Mouse (Mus musculus) ES-Bruce4 (cell line): ENCODE measurements around the gene Slc9a4. TPM values are rescaled to one million over a fixed set of nuclear protein-coding genes. Genes with fewer than 3 reads are reported as not detected.

Source experiments
- H3K27ac ChIP-seq: 2 replicates; pipeline ENCODE4 v1.5.1; 2012; ENCODE audit warnings: low read length, inconsistent platforms; ENCODE audit not compliant: insufficient read depth
- H3K27me3 ChIP-seq: 2 replicates; pipeline ENCODE4 v1.6.1; 2012; ENCODE audit warnings: mild to moderate bottlenecking, low read length, inconsistent platforms; ENCODE audit not compliant: control insufficient read depth, poor library complexity, insufficient read depth, severe bottlenecking
- H3K36me3 ChIP-seq: 2 replicates; pipeline ENCODE4 v1.6.1; 2012; ENCODE audit warnings: inconsistent platforms, mild to moderate bottlenecking, low read length, moderate library complexity; ENCODE audit not compliant: control insufficient read depth, poor library complexity, insufficient read depth, severe bottlenecking
- H3K4me1 ChIP-seq: one replicate; pipeline ENCODE4 v1.8.1; 2011; ENCODE audit warnings: low read length; ENCODE audit not compliant: control insufficient read depth, insufficient read depth
- H3K4me3 ChIP-seq: 2 replicates; pipeline ENCODE4 v1.5.1; 2011; ENCODE audit warnings: low read depth, mild to moderate bottlenecking, low read length
- H3K9ac ChIP-seq: 2 replicates; pipeline ENCODE4 v1.6.1; 2012; ENCODE audit warnings: low read depth, mild to moderate bottlenecking, inconsistent platforms; ENCODE audit not compliant: poor library complexity, severe bottlenecking
- H3K9me3 ChIP-seq: replicated peaks from 2 replicates; pipeline ENCODE4 v1.6.1; 2012; ENCODE audit warnings: mild to moderate bottlenecking, low read length, inconsistent platforms; ENCODE audit not compliant: control insufficient read depth, poor library complexity, insufficient read depth, severe bottlenecking
- CTCF ChIP-seq: IDR thresholded peaks from one replicate; pipeline ENCODE4 v1.8.1; 2011; ENCODE audit warnings: low read depth, low read length
- EP300 ChIP-seq: IDR thresholded peaks from 2 replicates; pipeline ENCODE4 v1.6.1; 2011; ENCODE audit warnings: low read depth, low read length; ENCODE audit not compliant: insufficient read depth
- POLR2A ChIP-seq: IDR thresholded peaks from one replicate; pipeline ENCODE4 v1.8.1; 2011; ENCODE audit warnings: low read length; ENCODE audit not compliant: insufficient read depth
- polyA plus RNA-seq: library from polyadenylated mRNA; stranded (reverse); fragments of >200 nt; gene quantifications from 2 replicates; pipeline ENCODE4 v1.2.4, GENCODE M21; 2011; ENCODE audit warnings: low read depth; ENCODE audit not compliant: missing spikeins, insufficient read depth, insufficient read length

Gene Slc9a4
- polyA plus RNA-seq: not detected in 2 replicates

DNA sequence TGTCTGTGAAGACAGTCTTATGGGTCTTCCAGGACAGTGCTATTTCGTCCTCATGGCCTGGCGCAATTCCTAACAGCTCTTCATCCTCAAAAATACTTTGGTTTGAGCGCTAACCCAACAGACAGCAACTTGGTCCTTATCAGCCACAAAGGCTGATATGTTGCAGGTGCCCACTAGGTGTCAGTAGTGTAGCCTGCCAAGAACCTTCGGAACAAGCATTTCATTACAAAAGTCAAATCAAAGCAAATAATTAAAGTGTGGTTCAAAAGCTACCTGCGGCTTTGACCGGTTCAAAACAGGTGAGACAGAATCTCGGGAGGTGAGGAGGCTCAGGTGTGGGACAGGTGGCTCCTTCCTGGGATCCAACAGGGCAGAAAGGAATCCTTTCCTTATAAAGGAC, at the start of gene Slc9a4:
Gene Slc9a4 (plus strand): TSS at position 298 of the 400 bp plus-strand sequence.
- TF ChIP-seq POLR2A (no peak), CTCF (peak; percentile 42), EP300 (no peak)
- Histone ChIP-seq H3K4me1 (no peaks in the 10 kb centered on the region), H3K9ac (no peak within 1 kb of the TSS), H3K27me3 (no peaks in the 10 kb centered on the region; the same call in 1 of the 2 replicates), H3K27ac (no peak within 1 kb of the TSS), H3K4me3 (no peak within 1 kb of the TSS), H3K36me3 (no peaks in the 10 kb centered on the region), H3K9me3 (no peaks in the 10 kb centered on the region)

DNA sequence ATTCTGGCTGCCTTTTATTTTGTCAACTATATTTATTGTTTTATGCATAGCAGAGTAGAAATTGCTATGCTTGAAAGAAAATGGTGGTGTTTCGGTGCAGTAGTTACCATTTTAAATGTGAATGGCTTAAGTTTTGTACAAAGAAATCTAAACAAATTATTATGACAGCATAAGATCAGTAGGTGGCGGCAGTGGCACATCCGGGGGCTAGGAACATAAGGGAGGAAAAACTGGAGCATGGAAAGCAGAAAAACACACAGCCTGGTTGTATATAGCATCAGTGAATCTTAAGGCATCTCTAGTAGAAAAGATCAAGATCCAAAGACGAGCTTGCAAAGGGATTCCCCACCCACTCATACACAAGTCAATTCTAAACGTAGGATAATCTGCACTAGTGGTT, 42.3 kb upstream of the Slc9a4 start:
- no peaks in the 10 kb centered on the region; the same call in 1 of the 2 replicates for H3K27me3 ChIP-seq
- TF ChIP-seq POLR2A (no peak), EP300 (no peak), CTCF (no peak)
- H3K4me1 ChIP-seq: no peaks in the 10 kb centered on the region
- H3K9me3 ChIP-seq: no peaks in the 10 kb centered on the region; the same call in 1 of the 2 replicates
- no peak overlapping the region for H3K27ac ChIP-seq
- H3K9ac ChIP-seq: no peak overlapping the region
- no peaks in the 10 kb centered on the region for H3K36me3 ChIP-seq
- H3K4me3 ChIP-seq: no peak overlapping the region

DNA sequence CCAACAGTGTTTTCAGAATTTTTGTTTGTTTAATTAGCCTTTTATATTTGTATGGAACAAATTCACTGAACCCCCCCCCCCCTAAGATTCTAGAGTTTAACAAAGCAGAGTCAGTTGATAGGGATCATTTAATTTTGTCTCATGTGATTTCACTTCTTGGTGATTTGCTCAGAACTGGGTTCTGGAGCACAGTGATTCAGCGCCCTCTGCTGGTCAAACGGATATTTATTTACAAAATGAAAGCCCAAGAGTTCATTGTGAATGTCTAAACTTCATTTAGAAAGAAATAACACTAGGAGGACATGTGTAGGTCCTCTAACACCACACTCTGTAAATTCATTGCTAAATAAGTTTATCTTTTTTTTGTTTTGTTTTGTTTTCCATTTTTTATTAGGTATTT, 35.2 kb upstream of the Slc9a4 start:
- Histone ChIP-seq H3K4me3 (no peak overlapping the region), H3K36me3 (no peaks in the 10 kb centered on the region), H3K4me1 (no peaks in the 10 kb centered on the region), H3K27ac (no peak overlapping the region), H3K27me3 (no peaks in the 10 kb centered on the region), H3K9me3 (no peaks in the 10 kb centered on the region; the same call in 1 of the 2 replicates), H3K9ac (no peak overlapping the region)
- TF ChIP-seq POLR2A (no peak), CTCF (no peak), EP300 (no peak)

DNA sequence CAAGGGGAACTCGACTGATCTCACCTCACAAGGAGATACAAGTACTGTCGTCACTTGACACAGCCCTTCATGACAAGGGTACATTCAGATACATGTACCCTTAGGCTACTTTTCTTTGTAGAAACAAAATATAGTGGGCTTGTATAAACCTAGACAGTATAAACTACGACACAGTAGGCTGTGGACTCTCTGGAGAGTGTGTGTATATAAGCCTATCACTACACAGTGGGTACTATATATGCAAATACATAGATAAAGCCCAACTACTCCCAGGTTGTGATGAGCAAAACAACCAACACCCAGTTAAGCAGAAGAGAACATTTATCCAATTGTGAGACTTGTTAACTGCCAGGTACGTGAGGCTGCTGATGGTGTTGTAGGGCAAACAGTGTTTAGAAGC, 33.2 kb upstream of the Slc9a4 start:
- H3K27me3 ChIP-seq: no peaks in the 10 kb centered on the region
- H3K4me1 ChIP-seq: no peaks in the 10 kb centered on the region
- TF ChIP-seq POLR2A (no peak), CTCF (no peak), EP300 (no peak)
- H3K36me3 ChIP-seq: no peaks in the 10 kb centered on the region
- no peak overlapping the region for H3K4me3 ChIP-seq
- H3K9me3 ChIP-seq: no peaks in the 10 kb centered on the region
- no peak overlapping the region for H3K9ac ChIP-seq
- no peak overlapping the region for H3K27ac ChIP-seq

DNA sequence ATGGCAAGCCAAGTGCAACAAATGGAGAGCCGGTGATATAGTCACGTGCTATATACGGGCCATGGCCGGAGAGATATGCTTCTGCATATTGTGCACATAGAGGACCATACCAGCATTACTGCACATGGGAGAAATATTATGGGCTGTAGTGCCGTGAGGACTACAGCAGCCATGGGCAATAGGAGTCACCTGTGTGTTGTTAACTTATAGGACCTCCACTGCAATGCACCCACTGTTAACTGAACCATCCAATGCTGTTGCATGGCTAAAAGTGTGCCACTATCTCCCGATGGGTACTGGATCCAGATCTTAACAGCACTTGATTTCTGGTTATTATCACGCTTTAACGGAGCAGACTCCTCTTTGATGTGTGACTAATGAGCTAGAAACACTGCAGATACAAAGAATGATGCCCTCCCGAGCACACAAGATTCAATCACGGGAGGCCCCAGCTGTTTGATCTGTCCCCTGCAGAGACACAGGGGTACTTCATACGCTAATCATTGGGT, 32.8 kb upstream of the Slc9a4 start:
- no peaks in the 10 kb centered on the region for H3K36me3 ChIP-seq
- TF ChIP-seq POLR2A (no peak), CTCF (no peak), EP300 (no peak)
- no peaks in the 10 kb centered on the region for H3K27me3 ChIP-seq
- H3K9me3 ChIP-seq: no peaks in the 10 kb centered on the region
- no peak overlapping the region for H3K4me3 ChIP-seq
- H3K4me1 ChIP-seq: no peaks in the 10 kb centered on the region
- no peak overlapping the region for H3K27ac ChIP-seq
- H3K9ac ChIP-seq: no peak overlapping the region

DNA sequence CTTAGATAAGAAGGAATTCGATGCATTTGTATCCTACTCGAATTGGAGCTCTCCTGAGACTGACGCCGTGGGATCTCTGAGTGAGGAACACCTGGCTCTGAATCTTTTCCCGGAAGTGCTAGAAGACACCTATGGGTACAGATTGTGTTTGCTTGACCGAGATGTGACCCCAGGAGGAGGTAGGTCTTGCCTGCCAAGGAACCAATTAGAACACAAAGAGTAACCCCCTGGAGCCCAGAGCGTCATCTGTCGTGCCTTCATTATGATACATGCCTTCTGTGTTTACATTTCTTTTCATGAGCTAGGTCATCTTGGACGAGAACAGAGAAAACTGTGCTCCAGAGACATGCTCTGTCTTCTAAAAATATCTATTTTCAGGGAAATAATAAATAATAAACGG, 32.1 kb upstream of the Slc9a4 start:
- no peak overlapping the region for H3K9ac ChIP-seq
- no peak overlapping the region for H3K27ac ChIP-seq
- H3K4me1 ChIP-seq: no peaks in the 10 kb centered on the region
- H3K27me3 ChIP-seq: no peaks in the 10 kb centered on the region
- no peak for TF ChIP-seq CTCF
- no peak for TF ChIP-seq POLR2A
- no peak for TF ChIP-seq EP300
- H3K4me3 ChIP-seq: no peak overlapping the region
- no peaks in the 10 kb centered on the region for H3K36me3 ChIP-seq
- H3K9me3 ChIP-seq: no peaks in the 10 kb centered on the region
